Mouse (Mus musculus) thymus, adult 2 months (tissue): ENCODE data around the gene Lrch1.

Source experiments
- CTCF ChIP-seq: fragments of 200-500 bp; IDR thresholded peaks from 2 replicates; pipeline ENCODE4 v1.5.1; 2012; ENCODE audit warnings: mild to moderate bottlenecking, control low read depth, low read length, moderate library complexity, borderline replicate concordance; ENCODE audit not compliant: control insufficient read depth, poor library complexity, insufficient read depth; ENCODE audit errors: extremely low read depth
- POLR2A ChIP-seq: fragments of 200-500 bp; IDR thresholded peaks from 2 replicates; pipeline ENCODE4 v1.6.1; 2012; ENCODE audit warnings: mild to moderate bottlenecking, low read length, control low read depth, moderate library complexity; ENCODE audit not compliant: control insufficient read depth, poor library complexity, insufficient read depth; ENCODE audit errors: extremely low read depth

DNA sequence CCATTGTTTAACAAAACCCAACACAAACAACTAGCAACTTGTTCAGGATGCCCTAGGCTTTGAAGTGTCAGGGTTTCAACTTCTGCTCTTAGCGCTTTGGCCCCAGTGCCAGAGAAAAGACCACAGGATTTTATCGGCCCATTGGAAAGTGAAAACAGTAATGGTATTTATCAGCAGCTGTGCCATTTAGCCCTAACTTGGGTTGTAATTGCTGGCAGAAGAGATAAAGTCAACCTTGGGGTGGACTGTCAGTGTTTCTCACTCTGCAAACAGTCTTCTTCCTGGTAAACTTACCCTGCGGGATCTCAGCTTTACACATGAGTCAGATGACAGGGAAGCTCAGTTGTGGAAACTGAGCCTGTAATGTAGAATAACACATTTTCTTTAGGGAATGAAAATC lies 24.5 kb upstream of the Lrch1 start:
- TF ChIP-seq CTCF, result no peak
- no peak for TF ChIP-seq POLR2A
